Mouse (Mus musculus) embryo, embryonic 10 days (tissue): ENCODE measurements at regions not wholly inside any gene's neighbourhood (a gene's known extent, or its start where the extent isn't known, plus 50 kb on each side); places are given as distances from the start of the nearest gene placed in this dataset.

ENCODE experiments used
- DNase-seq: peaks from one replicate; pipeline ENCODE4 v3.0.0-alpha.2; 2015; ENCODE audit warnings: low spot score

DNA sequence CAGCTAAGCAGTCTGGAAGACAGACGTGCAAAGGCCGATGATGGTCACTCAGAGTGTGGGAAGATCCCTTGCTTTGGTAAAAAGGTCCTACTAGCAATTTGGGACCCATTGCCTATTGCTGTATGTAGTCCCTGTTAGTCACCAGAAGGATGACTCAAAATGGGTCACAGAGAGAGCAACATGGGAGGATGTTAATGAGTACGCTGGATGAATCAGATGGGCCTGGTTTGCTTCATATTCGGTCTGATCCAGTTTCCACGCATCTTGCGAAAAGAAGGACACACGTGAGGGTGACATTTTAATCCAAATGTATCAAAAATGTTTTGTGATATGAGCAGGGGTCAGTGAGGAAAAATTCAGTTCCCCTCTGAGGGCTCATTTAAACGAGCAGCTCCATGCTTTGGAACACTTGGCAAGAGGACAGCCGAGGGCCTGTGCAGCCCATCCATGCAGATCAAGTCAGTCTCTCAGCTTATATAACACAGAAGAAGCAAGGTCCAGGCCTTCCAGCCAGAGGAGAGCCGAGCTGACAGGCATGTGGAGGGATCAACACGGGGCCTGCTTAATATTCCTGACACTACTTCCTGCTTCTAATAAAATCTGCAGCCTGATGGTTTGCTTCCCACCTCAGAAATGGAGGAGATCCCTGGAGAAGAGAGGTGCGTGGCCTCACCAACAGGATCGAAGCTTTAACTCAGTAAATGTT, 579.2 kb upstream of the Gm26657 start:
- DNase-seq, result no peak

DNA sequence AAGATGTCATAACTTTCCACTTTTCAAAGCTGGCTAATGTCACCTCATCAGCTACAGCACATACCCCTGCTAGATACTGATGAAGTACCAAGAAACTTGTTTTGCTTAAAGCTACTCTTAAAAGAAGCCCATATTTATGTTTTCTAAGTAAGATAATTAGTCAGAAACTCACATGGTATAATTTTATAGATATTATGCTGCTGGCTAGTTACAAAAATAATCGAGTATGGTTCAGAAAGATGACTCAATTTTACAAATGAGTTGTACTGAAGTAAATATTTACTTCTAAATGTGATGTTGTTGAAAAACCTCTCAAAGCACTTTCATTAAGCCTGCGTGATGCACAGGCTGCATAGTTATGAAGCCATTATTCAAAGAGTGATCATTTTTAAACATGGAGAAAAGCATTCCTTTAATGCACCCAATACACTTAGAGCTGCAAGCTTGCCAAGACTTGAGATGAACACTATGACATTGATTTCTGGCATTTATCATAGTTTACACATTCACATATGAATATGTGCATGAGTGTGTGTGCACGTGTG, 582.3 kb upstream of the Gm26657 start:
- DNase-seq, result no peak

DNA sequence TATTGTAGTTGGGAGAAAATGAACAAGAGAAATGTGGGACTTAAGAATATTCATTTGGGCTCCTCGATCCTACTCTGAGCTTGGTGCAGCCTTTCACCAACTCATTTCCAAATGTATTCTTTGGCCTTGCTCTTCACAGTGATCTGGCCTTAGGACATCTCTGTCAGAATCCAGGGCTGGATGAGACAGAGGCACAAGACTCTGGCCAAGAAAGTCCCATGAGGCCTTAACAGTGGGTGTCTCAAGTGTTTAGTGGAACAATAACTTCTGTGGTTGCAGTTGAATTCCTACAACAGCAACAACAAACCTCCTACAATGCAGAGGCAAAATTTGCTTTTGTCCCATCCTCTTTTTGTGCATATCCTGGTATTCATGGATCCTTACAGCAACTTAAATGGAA, 589.2 kb upstream of the Gm26657 start:
- no peak for DNase-seq

DNA sequence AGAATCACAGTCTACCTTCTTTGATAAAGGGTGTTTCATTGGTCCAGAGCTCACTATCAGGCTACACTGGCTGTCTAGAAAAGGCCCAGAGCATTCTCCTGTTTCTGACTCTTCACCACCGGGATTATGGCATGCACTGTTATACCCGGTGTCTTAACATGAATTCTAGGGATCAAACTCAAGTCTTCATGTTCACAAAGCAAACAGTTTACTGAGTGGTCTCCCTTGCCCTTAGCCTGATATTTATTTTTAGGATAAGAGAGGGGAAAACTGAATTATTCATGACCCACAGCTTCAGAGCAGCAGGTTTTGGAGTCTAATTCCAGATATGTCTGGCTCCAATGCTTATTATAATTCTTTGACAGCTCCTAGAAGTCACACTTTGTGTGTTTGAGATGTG, 596.0 kb upstream of the Gm26657 start:
- DNase-seq, result no peak

DNA sequence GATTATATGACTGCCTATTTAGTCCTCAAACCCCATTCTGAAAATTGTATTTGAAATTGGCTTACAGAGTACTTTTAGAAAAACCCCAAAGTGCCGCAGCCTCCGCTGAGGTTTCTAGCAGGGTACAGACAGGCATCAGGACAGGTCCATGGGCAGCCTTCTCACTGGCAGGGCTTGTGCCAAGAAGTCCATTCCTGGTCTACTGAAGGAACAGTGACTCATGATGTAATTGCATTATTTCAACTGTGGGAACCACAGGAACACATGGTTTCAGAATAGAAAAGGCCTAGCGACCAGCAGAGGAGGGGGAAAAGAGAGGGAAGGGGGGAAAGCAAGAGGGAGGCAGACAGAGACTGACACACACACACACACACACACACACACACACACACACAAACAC, 603.0 kb upstream of the Gm26657 start:
- no peak for DNase-seq

GRCm38 (mm10) chr4:56134350-56134749, 602.1 kb upstream of the Klf4 start:
- DNase-seq, result no peak

GRCm38 (mm10) chr4:56127730-56128482, 595.6 kb upstream of the Klf4 start:
- no peak for DNase-seq

DNA sequence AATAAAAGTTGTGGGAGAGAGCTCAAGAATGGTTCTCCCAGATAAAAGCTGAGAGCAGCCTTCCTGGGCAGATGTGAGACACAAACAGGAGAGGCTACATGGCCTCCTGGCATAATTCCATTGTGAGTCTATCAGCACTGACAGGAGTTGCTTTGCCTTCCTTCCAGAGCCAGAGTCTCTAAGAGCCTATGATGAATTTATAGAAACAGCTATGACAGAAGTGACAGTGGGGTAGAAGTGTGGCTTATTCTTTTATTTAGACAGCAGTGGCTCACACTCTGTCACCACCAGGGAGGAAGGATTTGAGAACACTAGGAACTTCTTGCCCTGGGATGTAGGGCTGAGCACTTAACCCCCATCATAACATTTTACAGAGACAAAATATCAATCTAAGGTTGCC, 592.2 kb upstream of the Klf4 start:
- DNase-seq, result no peak

GRCm38 (mm10) chr4:56122198-56122597, 589.9 kb upstream of the Klf4 start:
- no peak for DNase-seq

GRCm38 (mm10) chr4:56121664-56122063, 589.4 kb upstream of the Klf4 start:
- DNase-seq, result no peak

- DNase-seq, result no peak
Observed at GRCm38 (mm10) chr4:56120357-56120756, 588.1 kb upstream of the Klf4 start.

GRCm38 (mm10) chr4:56113701-56114196, 581.5 kb upstream of the Klf4 start:
- peak; percentile 28 for DNase-seq

DNA sequence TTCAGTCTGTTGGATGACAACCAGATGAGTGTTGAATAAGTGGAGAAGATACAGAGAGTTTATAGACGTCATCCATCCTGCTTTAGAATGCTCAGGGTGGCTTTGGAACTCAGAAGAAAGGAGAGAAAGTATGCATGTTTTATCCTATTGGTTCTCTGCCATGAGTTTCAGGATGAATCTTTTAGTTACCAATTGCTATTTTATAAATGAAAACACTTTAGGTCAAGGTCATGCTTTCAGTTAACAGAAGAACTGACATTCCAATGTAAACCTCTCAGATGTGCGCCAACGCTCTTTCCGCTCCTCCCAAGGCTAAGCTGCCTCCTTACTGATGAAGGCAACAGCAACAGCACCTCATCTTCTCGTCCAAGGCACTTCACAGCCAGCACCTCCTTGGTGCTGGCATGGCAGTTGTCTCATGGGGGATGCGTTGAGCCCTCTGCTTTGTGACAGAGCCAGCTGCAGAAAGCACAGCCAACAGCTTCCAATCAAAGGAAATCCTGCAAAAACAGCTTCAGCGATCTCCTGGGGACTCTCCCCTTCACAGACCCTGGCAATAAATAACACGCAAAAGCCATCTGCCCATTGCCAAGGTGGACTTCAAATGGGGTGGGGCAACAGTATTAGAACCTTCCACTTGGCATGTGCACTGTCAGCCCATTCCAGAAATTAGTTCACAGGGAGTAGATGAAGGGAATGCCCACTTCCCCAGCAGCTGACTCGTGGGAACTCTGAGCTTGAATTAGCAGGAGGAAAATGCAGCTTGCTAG, 580.9 kb upstream of the Klf4 start:
- DNase-seq, result no peak

DNA sequence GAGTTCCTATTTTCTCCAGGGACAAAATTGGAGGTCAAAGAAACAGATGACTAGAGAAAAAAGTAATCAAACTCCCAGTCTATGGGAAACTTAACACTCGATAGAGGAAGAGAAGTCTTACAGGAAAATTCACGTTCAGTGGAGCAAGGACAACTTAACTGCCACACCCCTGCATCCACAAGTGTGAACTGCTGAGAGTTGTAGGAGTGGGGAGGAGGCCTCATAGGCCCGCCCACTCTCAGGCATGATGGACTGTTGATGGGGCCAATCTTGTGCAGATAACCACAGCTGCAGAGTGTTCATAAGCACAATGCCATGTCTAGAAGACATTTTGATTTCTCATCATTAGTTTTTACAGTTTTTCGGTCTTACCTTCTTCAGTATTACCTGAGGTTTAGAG, 574.7 kb upstream of the Klf4 start:
- DNase-seq, result no peak

DNA sequence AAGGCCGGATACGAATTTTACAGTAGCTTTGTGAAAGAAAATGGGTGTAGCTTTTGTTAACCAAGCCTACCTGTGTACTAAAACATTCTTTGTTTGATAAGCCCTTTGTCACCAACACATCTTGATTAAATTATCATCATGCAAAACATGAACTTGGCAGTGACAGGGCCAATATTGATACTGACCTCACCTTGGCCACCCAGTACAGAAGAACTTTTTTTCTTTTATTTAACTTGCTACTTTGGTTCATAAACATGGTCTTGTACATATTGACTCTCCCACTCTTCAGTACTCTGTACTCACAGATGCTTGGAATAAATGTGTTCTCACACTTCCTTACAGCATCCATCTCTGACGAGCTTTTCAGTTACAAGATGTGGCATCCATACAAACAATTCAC, 570.0 kb upstream of the Klf4 start:
- no peak for DNase-seq

GRCm38 (mm10) chr4:56090796-56091195, 558.5 kb upstream of the Klf4 start:
- no peak for DNase-seq

DNA sequence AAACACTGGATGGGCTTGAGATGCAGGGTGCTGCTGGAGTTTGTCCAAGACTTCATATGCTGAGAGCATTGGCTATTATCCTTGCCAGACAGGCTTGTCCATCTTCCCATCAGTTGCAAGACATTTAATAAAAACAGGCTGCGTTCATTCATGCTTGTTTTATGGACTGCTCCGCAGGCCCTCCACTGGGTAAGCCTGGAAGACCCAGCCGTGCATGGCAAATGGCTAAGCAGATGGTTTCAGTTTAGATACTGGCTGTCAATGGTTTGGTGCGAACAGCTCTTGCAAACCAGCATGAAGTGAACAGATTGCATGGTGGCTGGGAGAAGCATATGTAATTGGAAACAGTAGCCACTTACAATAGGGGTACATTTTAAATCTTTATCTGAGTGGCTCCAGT, 556.4 kb upstream of the Klf4 start:
- DNase-seq, result peak; percentile 69

GRCm38 (mm10) chr4:56086306-56086705, 554.0 kb upstream of the Klf4 start:
- DNase-seq, result no peak

DNA sequence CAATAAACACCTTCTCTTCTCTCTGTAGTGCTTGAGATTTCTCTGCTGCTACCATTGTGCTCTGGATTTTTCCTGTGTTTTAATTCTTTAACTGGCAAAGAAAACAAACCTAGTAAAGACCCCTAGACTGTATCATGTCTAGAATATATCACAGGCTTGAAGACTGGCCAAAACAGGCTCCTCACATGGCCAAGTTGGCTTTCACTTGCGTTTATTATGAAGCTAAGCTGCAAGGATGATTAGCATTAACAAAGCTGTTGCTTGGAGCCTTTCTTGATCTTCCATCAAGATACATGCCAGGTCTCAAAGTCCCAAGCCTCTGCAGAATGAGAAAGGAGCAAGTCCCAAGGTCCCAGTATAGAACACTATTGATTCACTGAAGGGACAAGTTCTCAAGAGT, 551.9 kb upstream of the Klf4 start:
- no peak for DNase-seq

DNA sequence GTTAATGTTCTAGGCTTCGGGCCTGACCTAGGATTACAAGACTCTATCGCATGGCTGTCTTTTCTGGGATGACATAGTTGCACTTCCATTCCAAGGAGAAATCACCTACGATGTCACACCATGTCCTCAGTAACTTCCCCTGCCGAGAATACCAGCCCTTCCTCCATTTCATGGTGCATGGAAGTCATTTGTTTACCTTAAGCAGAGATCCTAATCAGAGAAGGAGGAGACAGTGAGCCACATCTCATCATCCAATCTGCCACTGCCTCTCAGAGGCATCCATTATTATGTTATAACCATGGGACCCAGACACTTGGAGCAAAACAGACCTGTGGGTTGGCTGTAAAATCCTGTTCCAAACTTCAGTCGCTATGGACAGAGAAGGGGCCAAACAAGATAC, 550.1 kb upstream of the Klf4 start:
- no peak for DNase-seq

DNA sequence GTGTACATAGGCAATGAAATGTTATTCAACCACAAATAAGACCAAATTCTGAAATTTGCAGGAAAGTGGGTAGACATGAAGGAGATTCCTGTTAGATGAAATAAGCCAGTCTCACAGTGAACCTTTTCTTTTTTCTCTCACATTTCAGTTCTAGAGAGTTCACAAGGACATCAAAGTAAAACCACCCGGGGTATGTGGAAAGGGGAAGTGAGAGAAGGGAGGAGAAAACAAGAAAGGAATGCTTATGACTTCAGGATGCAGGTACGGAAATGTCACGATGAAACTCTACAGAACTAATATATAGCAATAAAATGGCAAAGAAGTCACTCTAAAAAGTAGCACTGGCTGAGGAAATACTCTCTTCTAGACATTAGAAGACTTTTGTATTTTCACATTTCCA, 548.7 kb upstream of the Klf4 start:
- DNase-seq, result no peak

DNA sequence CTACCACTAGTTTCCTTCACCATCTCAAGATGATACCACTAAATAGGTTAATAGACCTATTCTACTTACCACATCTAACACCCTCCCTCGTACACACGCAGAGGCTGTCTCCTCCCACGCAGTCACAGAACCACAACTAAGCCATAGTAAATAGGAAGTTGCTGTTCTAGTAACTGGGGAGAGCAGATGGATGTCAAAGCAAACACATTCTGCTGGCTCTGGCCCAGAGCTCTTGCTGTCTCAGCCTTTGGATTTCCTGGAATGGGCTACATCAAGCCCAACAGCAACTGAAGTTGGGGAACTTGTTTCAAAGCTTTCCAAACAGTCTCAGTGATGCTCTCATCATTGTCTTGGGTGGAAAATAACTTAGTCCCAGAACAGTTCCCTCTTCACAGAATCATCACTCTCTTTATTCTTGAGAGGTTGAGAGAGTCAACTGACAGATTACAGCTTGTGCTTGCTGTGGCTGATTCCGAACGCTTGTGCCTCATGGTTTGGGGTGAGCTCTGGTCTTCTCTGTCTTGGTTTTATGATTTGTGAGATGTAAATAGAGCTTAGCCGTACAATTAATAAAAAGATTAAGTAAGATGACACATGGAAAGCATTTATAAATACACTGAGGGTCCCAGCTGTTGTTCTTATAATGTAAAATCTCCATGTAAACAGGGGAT, 538.5 kb upstream of the Klf4 start:
- no peak for DNase-seq
